Mouse (Mus musculus) lung, adult 2 months (tissue): ENCODE results near the gene Snx27.

Source experiments
- CTCF ChIP-seq: fragments of 200-500 bp; IDR thresholded peaks from 2 replicates; pipeline ENCODE4 v1.5.1; 2011; ENCODE audit warnings: mild to moderate bottlenecking, low read length, control low read depth; ENCODE audit not compliant: insufficient read depth
- POLR2A ChIP-seq: fragments of 200-500 bp; IDR thresholded peaks from 2 replicates; pipeline ENCODE4 v1.6.1; 2011; ENCODE audit warnings: low read depth, mild to moderate bottlenecking, control low read depth, low read length, borderline replicate concordance; ENCODE audit errors: extremely low read depth

- no peak for TF ChIP-seq CTCF
- no peak for TF ChIP-seq POLR2A
Observed at GRCm38 (mm10) chr3:94581793-94582455, 592 bp downstream of the Snx27 start.
